Mouse (Mus musculus): Measurements from ENCODE around the gene Rfx4.

DNA sequence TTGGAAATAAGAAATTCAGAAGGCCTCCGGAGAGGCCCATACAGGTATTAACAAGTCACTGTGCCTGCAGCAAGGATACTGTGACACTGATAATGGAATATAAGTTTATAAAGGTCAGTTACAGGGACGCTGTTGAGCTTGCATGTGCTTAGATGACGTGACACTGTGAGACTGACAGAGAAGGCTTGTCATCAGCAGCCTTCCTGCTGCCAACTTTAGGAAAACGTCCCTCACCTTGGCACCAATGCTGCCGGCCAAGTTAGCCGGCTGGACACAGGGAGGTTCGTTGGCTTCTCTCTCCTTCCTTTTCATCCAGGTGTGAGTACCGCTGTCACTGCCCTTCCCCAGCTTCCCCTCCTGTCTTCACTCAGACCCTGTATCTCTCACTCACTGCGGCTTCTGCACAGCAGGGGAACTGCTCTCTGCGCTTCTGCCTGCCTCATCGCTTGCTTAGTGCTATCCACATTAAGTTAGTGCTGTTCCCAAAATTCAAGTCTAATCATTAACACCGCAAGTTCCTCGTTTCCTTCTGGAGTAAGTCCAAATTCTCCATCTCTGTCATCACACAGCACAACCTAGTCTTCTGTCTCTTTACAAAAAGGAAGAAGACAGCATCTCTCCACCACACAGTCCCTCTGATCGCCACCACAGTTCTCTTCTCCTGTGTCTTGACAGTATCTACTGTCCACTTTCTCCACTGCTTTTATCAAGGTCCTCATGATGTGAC, 182.4 kb downstream of the Rfx4 start:
- TF ChIP-seq CTCF (IDR thresholded peaks at IDR 0.05; ENCODE audit: extremely low read depth, insufficient read depth, low read length): no peak
- TF ChIP-seq POLR2A (IDR thresholded peaks at IDR 0.05; ENCODE audit: extremely low read depth, insufficient read depth, low read length): no peak

Data from cortical plate, adult 2 months (tissue).